Mouse (Mus musculus) spleen, adult 2 months (tissue): Measurements from ENCODE around the gene Eif4e1b. TPM values are rescaled to one million over a fixed set of nuclear protein-coding genes. Genes with fewer than 3 reads are reported as not detected.

Experiments used
- DNase-seq, 2 experiments: peaks; one replicate each; pipeline versions ENCODE4 v3.0.0 to v3.0.0-alpha.2; 2012 to 2021; ENCODE audit warnings: low spot score in 2 of 2, low read depth in 1 of 2
- H3K27ac ChIP-seq: fragments of 200-500 bp; 2 replicates; pipeline ENCODE4 v1.5.1; 2012; ENCODE audit warnings: low read length, inconsistent platforms; ENCODE audit not compliant: insufficient read depth
- H3K27me3 ChIP-seq: fragments of 200-500 bp; 2 replicates; pipeline ENCODE4 v1.6.1; 2012; ENCODE audit warnings: mild to moderate bottlenecking, moderate library complexity, low read length, inconsistent platforms; ENCODE audit not compliant: control insufficient read depth, insufficient read depth
- H3K36me3 ChIP-seq: fragments of 200-500 bp; 2 replicates; pipeline ENCODE4 v1.6.1; 2012; ENCODE audit warnings: mild to moderate bottlenecking, low read length, inconsistent platforms; ENCODE audit not compliant: control insufficient read depth, insufficient read depth
- H3K4me1 ChIP-seq: fragments of 200-500 bp; 2 replicates; pipeline ENCODE4 v1.6.1; 2011; ENCODE audit warnings: inconsistent platforms; ENCODE audit not compliant: control insufficient read depth, insufficient read depth, insufficient read length
- H3K4me3 ChIP-seq: fragments of 200-500 bp; 2 replicates; pipeline ENCODE4 v1.5.1; 2011; ENCODE audit warnings: mild to moderate bottlenecking, inconsistent platforms; ENCODE audit not compliant: insufficient read depth, insufficient read length; ENCODE audit errors: extremely low read depth
- CTCF ChIP-seq: fragments of 200-500 bp; IDR thresholded peaks from 2 replicates; pipeline ENCODE4 v1.5.1; 2011; ENCODE audit warnings: mild to moderate bottlenecking, inconsistent platforms; ENCODE audit not compliant: insufficient read depth, insufficient read length, insufficient replicate concordance; ENCODE audit errors: extremely low read depth
- POLR2A ChIP-seq: fragments of 200-500 bp; IDR thresholded peaks from 2 replicates; pipeline ENCODE4 v1.6.1; 2011; ENCODE audit warnings: low read depth, low read length, inconsistent platforms
- WGBS: fragments of 180-500 bp; shearing (Covaris S2); methylation state at CpG from one replicate; pipeline ENCODE4 v1.1.7; 2018; 5-methylcytosine and 5-hydroxymethylcytosine counted together
- polyA plus RNA-seq: library from polyadenylated mRNA; depleted of rRNA; stranded (reverse); fragments of >200 nt; gene quantifications from 2 replicates; pipeline ENCODE4 v1.2.3, GENCODE M21; 2012

Gene Eif4e1b
- polyA plus RNA-seq, 1 experiment, result not detected

GRCm38 (mm10) chr13:54811476-54811875 lies 27.7 kb downstream of the Eif4e1b start:
- H3K36me3 ChIP-seq, result no peaks in the 10 kb centered on the region
- H3K4me3 ChIP-seq, result no peak overlapping the region
- no peak for DNase-seq
- H3K27ac ChIP-seq, result no peak overlapping the region
- no peaks in the 10 kb centered on the region for H3K27me3 ChIP-seq
- no peaks in the 10 kb centered on the region for H3K4me1 ChIP-seq
- 54% methylated on average over 7 of the region's 7 CpGs for WGBS
- TF ChIP-seq POLR2A (no peak), CTCF (no peak)

GRCm38 (mm10) chr13:54813381-54813780 lies 29.6 kb downstream of the Eif4e1b start:
- Histone ChIP-seq H3K36me3 (no peaks in the 10 kb centered on the region), H3K4me3 (no peak overlapping the region), H3K27me3 (no peaks in the 10 kb centered on the region), H3K27ac (no peak overlapping the region), H3K4me1 (no peaks in the 10 kb centered on the region)
- WGBS, result 82% methylated on average over 9 of the region's 9 CpGs
- no peak for DNase-seq
- no peak for TF ChIP-seq CTCF
- TF ChIP-seq POLR2A, result no peak

GRCm38 (mm10) chr13:54818399-54819254 lies 34.8 kb downstream of the Eif4e1b start:
- DNase-seq, result no peak
- no peaks in the 10 kb centered on the region for H3K27me3 ChIP-seq
- no peak overlapping the region for H3K27ac ChIP-seq
- no peaks in the 10 kb centered on the region for H3K36me3 ChIP-seq
- TF ChIP-seq POLR2A (no peak), CTCF (no peak)
- WGBS, result 37% methylated on average over 17 of the region's 17 CpGs
- no peak overlapping the region for H3K4me3 ChIP-seq
- H3K4me1 ChIP-seq, result no peaks in the 10 kb centered on the region

GRCm38 (mm10) chr13:54821106-54821505 lies 37.3 kb downstream of the Eif4e1b start:
- WGBS, result 83% methylated on average over 4 of the region's 4 CpGs

GRCm38 (mm10) chr13:54821931-54822330 lies 38.1 kb downstream of the Eif4e1b start:
- H3K27ac ChIP-seq, result no peak overlapping the region
- 30% methylated on average over 2 of the region's 2 CpGs for WGBS

More at GRCm38 (mm10) chr13:54821106-54821505, 37.3 kb downstream of the Eif4e1b start:
- Histone ChIP-seq H3K4me1 (no peaks in the 10 kb centered on the region), H3K36me3 (no peaks in the 10 kb centered on the region), H3K4me3 (no peak overlapping the region), H3K27ac (no peak overlapping the region), H3K27me3 (no peaks in the 10 kb centered on the region; the same call in 1 of the 2 replicates)
- TF ChIP-seq CTCF, result no peak
- no peak for TF ChIP-seq POLR2A
- no peak for DNase-seq

GRCm38 (mm10) chr13:54824111-54824931 lies 40.5 kb downstream of the Eif4e1b start:
- no peak overlapping the region for H3K4me3 ChIP-seq
- no peak for TF ChIP-seq POLR2A
- TF ChIP-seq CTCF, result no peak
- no peaks in the 10 kb centered on the region; the same call in none of the 2 replicates for H3K27me3 ChIP-seq
- no peak for DNase-seq
- H3K4me1 ChIP-seq, result no peaks in the 10 kb centered on the region
- H3K27ac ChIP-seq, result no peak overlapping the region
- WGBS, result 18% methylated on average over 25 of the region's 25 CpGs
- no peaks in the 10 kb centered on the region for H3K36me3 ChIP-seq

More at GRCm38 (mm10) chr13:54821931-54822330, 38.1 kb downstream of the Eif4e1b start:
- no peaks in the 10 kb centered on the region; the same call in 1 of the 2 replicates for H3K27me3 ChIP-seq
- no peak for DNase-seq
- TF ChIP-seq CTCF (no peak), POLR2A (no peak)
- no peak overlapping the region for H3K4me3 ChIP-seq
- no peaks in the 10 kb centered on the region for H3K36me3 ChIP-seq
- H3K4me1 ChIP-seq, result no peaks in the 10 kb centered on the region
